Mouse (Mus musculus): ENCODE results near the gene Ly6g5c.

- TF ChIP-seq CTCF (IDR thresholded peaks at IDR 0.05; ENCODE audit: borderline replicate concordance, extremely low read depth, insufficient read depth, insufficient read length) = no peak
- TF ChIP-seq POLR2A (IDR thresholded peaks at IDR 0.05; ENCODE audit: borderline replicate concordance, extremely low read depth, insufficient read depth, insufficient read length, poor library complexity, severe bottlenecking) = no peak
Measured at GRCm38 (mm10) chr17:35103221-35103690, 4.8 kb upstream of the Ly6g5c start.

Measured in brain, embryonic 14.5 days (tissue).